Mouse (Mus musculus) T-cell, adult 66 days (primary cell): ENCODE measurements around the gene Olfr220. TPM values are rescaled to one million over a fixed set of nuclear protein-coding genes. Genes with fewer than 3 reads are reported as not detected.

Source experiments
- total RNA-seq, 2 experiments: library from RNA; stranded (reverse); gene quantifications; 3 replicates in 1 of 2; 4 replicates in 1 of 2; pipeline ENCODE4 v1.2.4; 2023

Gene Olfr220
- total RNA-seq, result not detected

DNA sequence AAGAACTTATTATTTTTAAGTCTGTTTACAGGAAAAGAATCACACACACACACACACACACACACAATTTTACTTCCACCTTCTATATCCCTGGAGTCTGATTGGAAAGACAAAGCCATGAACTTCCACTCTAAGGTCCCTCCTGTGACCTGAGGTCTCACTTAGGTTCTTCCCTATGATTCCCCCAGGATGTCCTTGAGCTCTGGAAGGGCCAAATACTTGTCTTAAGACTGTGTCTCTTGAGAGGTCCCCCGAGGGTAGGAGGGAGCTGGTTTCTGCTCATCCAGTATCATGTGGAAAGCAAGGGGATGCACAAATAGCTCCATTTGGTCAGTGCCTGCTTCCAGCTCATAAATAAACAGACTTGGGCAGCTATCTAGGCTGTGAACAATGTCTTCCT, at the start of gene Olfr220:
Olfr220 (plus strand) TSS at position 301 of the 400 bp plus-strand sequence.

DNA sequence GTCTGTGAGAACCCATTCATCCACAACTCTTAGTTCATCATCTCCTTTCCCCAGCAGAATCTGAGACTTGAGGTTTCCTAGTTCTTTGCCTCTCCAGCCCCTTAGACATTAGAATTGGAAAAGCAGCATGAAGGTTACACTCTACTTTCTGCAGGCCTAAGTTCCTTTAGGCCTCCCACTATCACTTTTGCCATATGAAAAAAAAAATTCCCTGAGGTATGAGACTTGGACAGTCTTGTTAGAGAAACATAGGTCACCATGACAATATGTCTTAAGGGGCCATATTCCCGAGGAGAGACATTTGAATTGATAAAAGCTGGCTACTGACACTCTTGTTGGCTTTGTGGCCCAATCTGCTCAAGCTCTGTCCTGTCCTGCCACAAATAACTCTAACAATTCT, 18.1 kb upstream of the Olfr220 start, which contains the start of gene Olfr414:
Olfr414 (plus strand) TSS at position 301 of the 400 bp plus-strand sequence.

Other genes starting within 250 kb of the Olfr220 start
- gene Olfr419, start 190.0 kb upstream of the Olfr220 start, total RNA-seq, result not detected
- gene Mptx1, start 111.6 kb upstream of the Olfr220 start, total RNA-seq, result not detected
- gene Olfr417, start 77.0 kb upstream of the Olfr220 start, total RNA-seq, result under 1 TPM in 1 of 2 experiments, not detected in 1; 0.61 TPM
- gene Olfr248, start 51.0 kb upstream of the Olfr220 start, total RNA-seq, result not detected
- not detected for gene Olfr414, start 18.0 kb upstream of the Olfr220 start, total RNA-seq
- gene Fmn2, start 59.7 kb downstream of the Olfr220 start, total RNA-seq, result not detected